In genomic region chr10:20630122-20630521, GRCm38 (mm10) we compare ENCODE assay signal across 12 mouse cellular contexts.
DNase-seq lines count a peak whose midpoint lies in the region; ATAC-seq lines count a peak whose summit lies in the region.
"Had no signal": no experiment of that assay in that cellular context is flagged by ENCODE, and none has a peak within 500 bp of the region (broad histone marks: within the 10 kb centered on the region; RNA-seq: fewer than 3 reads in every experiment).

No protein-coding gene starts in this region.

- peak overlapping the region; percentile 17; the same call in 1 of the 2 replicates for H3K4me2 ChIP-seq in lung, embryonic 16.5 days (ENCODE audit: low read depth, low read length)
- H3K4me2 ChIP-seq: forebrain, embryonic 13.5 days; heart, embryonic 15.5 days; midbrain, embryonic 11.5 days had no signal

- WGBS in lung, embryonic 16.5 days = 16% methylated on average over 7 of the region's 7 CpGs

- H3K9ac ChIP-seq in lung, embryonic 16.5 days (ENCODE audit: low read length) = 0 out of 2 replicates have a peak overlapping the region, but pooled peaks have one; percentile 11
- H3K9ac ChIP-seq: forebrain, embryonic 13.5 days; heart, embryonic 15.5 days had no signal

- peaks cover 12% of the 10 kb centered on the region for H3K4me1 ChIP-seq in lung, embryonic 16.5 days (replicated peaks; ENCODE audit: control insufficient read depth, insufficient read depth, low read length)
- H3K4me1 ChIP-seq: forebrain, embryonic 13.5 days; heart, embryonic 15.5 days had no signal

- peak overlapping the region; percentile 72 for H3K27ac ChIP-seq in lung, embryonic 16.5 days (ENCODE audit: low read length)
- H3K27ac ChIP-seq: forebrain, embryonic 13.5 days; heart, embryonic 15.5 days had no signal

- H3K27me3 ChIP-seq in lung, embryonic 16.5 days (ENCODE audit: control insufficient read depth, insufficient read depth, low read depth, low read length) = no peaks in the 10 kb centered on the region
- H3K27me3 ChIP-seq: forebrain, embryonic 13.5 days; heart, embryonic 15.5 days had no signal

- no peaks in the 10 kb centered on the region for H3K36me3 ChIP-seq in lung, embryonic 16.5 days (ENCODE audit: control insufficient read depth, insufficient read depth, low read length)
- H3K36me3 ChIP-seq: heart, embryonic 15.5 days had no signal

- no peak overlapping the region for H3K4me3 ChIP-seq in lung, embryonic 16.5 days (ENCODE audit: low read length)
- H3K4me3 ChIP-seq: forebrain, embryonic 13.5 days; heart, embryonic 15.5 days had no signal

- DNase-seq in heart, postnatal 4 days = peak; percentile 45
- no peak for DNase-seq in heart, adult 11 months
- DNase-seq in NIH3T3 (ENCODE audit: low read depth) (peak; percentile 22), adipocyte (ENCODE audit: low spot score) (peak; percentile 11)
- DNase-seq in neural tube, embryonic 10.5 days (ENCODE audit: extremely low spot score, low spot score) = no peak
- DNase-seq: kidney, adult 9 months; thymus, adult 2 months had no signal

- ATAC-seq in lung, embryonic 16.5 days (ENCODE audit: low read depth) = peak; percentile 77
- ATAC-seq in megakaryocyte-erythroid progenitor cell, adult 5-6 weeks (replicated peaks; ENCODE audit: low FRiP score, low TSS enrichment, poor library complexity, severe bottlenecking) = no peak
- ATAC-seq: forebrain, embryonic 13.5 days had no signal

- H3K9me3 ChIP-seq in lung, embryonic 16.5 days (ENCODE audit: control insufficient read depth, low read length) = no peaks in the 10 kb centered on the region
- H3K9me3 ChIP-seq: forebrain, embryonic 13.5 days; heart, embryonic 15.5 days had no signal

Comparison
In these comparisons a context has a peak if more than half of its experiments do, and no peak if none do; other contexts are left out.
1. DNase-seq: peak in heart, postnatal 4 days (single experiment), NIH3T3 (single experiment) and adipocyte (single experiment); none in heart, adult 11 months (single experiment) and neural tube, embryonic 10.5 days (single experiment).